10 mouse cellular contexts compared by ENCODE assay signal in the genomic region with DNA sequence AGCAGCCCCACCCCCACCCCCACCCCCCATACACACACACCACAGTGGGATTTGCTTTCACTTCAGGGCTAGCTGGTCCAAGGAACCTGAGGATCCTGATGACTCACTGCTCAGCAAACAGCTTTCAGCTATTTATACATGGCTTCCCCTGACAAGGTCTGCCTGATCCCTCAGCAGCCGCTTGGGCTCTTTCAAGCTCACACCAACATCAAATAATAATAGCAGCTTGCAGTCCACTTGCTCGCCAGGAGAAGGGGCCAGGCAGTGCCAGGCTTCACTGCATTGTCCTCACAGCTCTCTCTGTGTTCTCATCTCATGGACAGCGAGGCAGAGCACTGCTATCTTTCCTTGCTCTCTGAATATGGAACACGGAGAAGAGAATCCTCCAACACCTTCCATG.
DNase-seq lines count a peak whose midpoint lies in the region; ATAC-seq and TF ChIP-seq lines count a peak whose summit lies in the region.
"Had no signal": no experiment of that assay in that cellular context is flagged by ENCODE, and none has a peak within 500 bp of the region (broad histone marks: within the 10 kb centered on the region; RNA-seq: fewer than 3 reads in every experiment).

No protein-coding gene starts in this region.

- ATAC-seq in frontal cortex, adult (ENCODE audit: low TSS enrichment), result peak; percentile 93

- no peak for TF ChIP-seq CTCF in layer of hippocampus, adult 2 months (conservative IDR thresholded peaks at IDR 0.05)

- no peak for DNase-seq in frontal cortex, postnatal 10 days (ENCODE audit: low spot score in 2 of 2)
- DNase-seq in layer of hippocampus, adult 2 months (ENCODE audit: low spot score in 2 of 2), result no peak
- no peak for DNase-seq in layer of hippocampus, postnatal 25 days (ENCODE audit: extremely low spot score in 1 of 2, low spot score in 1 of 2)
- DNase-seq in MN1 (ENCODE audit: low spot score), result peak; percentile 7
- DNase-seq in cerebellum, postnatal 36 days, result peak; percentile 16 to 20
- DNase-seq in urinary bladder, postnatal 25 days (ENCODE audit: low spot score), result no peak
- DNase-seq: thymus, adult 2 months had no signal

- H3K27ac ChIP-seq in layer of hippocampus, adult 2 months, result peak overlapping the region; percentile 61
- H3K27ac ChIP-seq: hindbrain, embryonic 15.5 days; macrophage had no signal

- H3K4me3 ChIP-seq in layer of hippocampus, adult 2 months, result no peak overlapping the region
- H3K4me3 ChIP-seq: hindbrain, embryonic 15.5 days had no signal

Comparison
In these comparisons a context has a peak if more than half of its experiments do, and no peak if none do; other contexts are left out.
1. DNase-seq: peak in MN1 (single experiment) and cerebellum, postnatal 36 days (2 of 2); none in frontal cortex, postnatal 10 days (0 of 2), layer of hippocampus, adult 2 months (0 of 2), layer of hippocampus, postnatal 25 days (0 of 2) and urinary bladder, postnatal 25 days (single experiment).